Mouse (Mus musculus) forelimb bud, embryonic 11.5 days (tissue): Measurements from ENCODE around the gene Gm10037.
"Not testable (repeated sequence)": the region's sequence is repeated elsewhere in the genome, so short reads cannot be mapped to it uniquely, and the experiment has no call there.

Experiments
- DNase-seq: peaks from one replicate; pipeline ENCODE4 v3.0.0-alpha.2; 2012; ENCODE audit warnings: low read depth, low spot score

Gm10037 gene

DNA sequence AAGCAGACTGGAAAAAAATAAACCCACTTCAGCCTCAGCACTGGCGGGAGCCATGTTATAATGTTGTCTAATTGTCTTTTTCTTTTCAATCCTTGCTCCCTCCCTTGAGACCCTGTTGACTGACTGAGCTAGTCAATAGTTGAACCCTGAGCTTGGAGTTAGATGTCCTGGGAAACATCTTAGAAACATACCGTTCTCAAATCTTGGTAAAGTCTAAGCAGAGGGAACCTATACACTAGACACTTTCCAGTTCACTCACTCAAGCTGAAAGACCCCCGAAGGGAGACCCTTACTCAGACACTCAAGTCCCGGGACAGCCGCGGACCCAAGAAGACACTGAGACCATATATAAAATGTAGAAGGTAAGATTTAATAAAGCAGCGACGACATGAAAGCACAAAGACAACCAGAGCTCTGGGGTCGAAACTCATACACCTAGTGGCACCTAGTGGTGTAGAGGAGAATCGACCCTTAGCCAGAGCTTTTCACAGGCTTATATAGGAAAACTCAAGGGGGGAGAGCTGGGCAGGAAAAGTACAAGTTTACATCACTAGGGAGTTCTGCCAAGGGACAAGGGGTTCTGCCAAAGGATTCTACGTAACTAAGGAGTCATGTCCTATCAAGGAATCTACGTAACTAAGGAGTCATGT is 45.3 kb downstream of the Gm10037 start:
- not testable (repeated sequence) for DNase-seq

DNA sequence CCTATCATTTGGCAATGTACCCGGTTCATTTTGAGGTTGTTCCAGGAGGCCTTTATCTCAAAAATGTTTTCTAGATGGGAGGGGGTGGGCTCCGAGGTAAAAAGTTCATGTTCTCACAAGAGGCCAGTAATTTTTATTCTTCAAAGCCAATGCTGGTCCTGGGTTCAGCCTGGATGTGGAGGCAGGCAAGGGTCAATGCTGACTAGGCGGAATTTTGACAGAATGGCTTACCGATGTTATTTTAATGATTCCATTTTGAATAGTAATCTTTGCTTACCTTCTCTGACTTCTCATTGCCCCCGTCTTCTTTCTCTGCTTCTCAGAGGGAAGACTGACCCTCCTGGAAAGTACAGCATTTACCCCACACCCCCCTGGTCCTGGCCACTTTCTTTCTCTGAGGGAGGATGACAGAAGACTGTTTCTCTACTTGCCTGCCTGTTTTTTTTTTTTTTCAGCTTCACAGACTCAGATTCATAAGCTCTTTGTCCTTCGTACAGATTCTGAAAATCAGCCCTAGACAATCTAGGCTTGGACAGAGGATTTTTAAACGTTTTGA is 45.9 kb downstream of the Gm10037 start:
- no peak for DNase-seq

DNA sequence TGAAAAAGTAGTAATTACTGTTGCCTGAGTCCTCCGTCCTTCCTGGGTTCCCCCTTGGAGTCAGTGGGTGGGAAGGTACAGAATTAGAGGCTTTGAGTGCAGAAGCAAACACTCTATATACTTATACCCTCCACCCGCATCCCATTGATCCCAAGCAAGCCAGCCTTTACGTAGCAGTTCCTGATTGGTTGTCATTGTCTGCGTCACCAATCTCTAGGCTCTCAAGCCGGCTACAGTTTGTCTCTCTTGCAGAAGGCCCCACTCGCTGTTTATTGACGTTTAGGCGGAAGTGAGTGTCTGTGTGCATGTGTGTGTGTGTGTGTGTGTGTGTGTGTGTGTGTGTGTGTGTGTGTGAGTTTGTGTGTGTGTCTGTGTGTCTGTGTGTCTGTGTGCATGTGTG is 53.1 kb downstream of the Gm10037 start:
- no peak for DNase-seq
